Mouse (Mus musculus) lung, postnatal 10 days (tissue): Measurements from ENCODE around the gene Rtl4.

ENCODE experiments used
- DNase-seq: peaks from one replicate; pipeline ENCODE4 v3.0.0; 2021

Gene Rtl4

DNA sequence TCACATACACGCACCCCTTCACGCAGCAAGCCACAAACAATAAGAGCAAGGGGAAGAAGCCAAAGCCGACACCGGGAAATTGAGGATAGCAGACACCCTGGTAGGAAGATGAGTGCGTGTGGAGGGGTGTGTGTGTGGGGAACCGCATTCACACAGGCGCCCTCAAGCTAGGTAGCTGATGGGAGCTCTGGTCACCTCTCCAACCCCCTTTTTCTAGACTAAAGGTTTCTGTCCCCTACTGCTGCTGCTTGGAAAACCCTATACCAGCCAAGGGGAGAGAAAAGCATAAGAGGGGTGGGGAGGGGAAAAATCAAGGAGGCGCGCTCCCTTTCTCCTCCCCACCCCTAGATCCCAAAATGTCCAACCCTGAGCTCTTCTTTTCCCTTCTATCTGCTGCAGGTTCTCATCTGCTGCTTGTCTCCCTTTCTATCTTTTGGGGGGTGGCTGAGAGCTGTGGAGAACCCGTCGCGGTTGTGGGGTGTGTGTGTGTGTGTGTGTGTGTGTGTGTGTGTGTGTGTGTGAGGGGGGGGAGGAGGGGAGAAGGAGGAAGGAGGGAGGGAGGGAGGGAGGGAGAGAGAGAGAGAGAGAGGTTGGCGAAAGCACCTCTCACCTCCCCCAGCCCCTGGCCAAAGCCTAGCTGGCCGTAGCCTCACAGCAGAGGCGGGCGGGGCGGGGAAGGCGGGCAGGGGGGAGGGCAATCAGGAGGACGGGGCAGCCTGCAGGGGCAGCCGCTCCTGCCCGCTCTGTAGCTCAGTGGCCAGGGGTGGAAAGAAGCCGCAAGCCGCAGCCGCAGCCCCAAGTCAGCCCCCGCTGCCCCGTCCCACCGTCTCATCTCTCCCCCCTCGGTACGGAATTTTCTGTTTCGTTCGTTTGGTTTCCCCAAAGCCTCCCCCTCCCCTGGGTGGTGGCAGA is at the start of gene Rtl4:
Rtl4 (plus strand) TSS at position 701 of the 912 bp plus-strand sequence.
- no peak for DNase-seq

DNA sequence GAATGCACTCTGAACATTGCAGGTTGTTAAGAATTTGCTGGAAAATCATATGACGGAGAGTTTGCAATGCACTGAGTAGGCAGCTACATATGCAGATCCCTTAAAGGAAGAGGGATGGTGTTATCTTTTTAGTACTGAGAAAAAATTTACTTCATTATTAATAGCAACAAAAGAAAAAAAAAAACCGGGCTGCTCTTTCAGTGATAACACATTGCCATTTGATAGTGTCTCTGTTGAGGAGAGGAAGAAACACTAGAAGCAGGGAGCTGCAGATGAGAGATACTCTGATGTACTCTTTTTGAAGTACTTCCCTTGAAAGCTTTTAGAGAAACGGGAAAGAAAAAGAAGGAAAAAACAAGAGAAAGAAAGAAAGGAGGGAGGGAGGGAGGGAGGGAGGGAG is 44.0 kb upstream of the Rtl4 start:
- no peak for DNase-seq

- no peak for DNase-seq
These were observed 43.3 kb upstream of the Rtl4 start for GRCm38 (mm10) chrX:144645394-144645793.

DNA sequence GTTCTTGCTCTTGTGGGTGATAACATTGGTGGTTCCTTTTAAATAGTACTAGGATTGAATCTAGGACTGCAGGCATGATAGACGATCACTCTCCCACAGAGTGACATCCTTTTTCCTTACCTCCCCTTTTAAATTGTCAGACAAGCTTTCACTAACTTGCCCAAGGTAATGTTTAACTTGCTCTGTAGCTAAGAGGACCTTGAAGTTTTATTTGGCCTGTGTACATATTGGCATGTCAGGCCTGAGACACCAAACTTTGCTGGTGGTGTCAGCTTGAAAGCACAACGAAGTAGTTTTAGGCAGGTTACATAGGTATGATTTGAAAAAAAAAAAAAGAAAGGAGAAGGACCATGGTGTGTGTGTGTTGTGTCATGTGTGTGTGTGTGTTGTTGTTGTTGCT is 36.5 kb upstream of the Rtl4 start:
- no peak for DNase-seq

- DNase-seq: no peak
These were observed 965 bp upstream of the Rtl4 start for GRCm38 (mm10) chrX:144687742-144688141.

DNA sequence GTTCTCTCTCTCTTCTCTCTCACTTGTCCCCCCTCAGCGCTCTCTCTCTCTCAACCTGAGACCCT is 733 bp upstream of the Rtl4 start, which contains the start of gene Trpc5:
Trpc5 (minus strand) TSS at position 39 of the 65 bp plus-strand sequence.
- DNase-seq: no peak

GRCm38 (mm10) chrX:144689119-144689858 is 582 bp downstream of the Rtl4 start:
- DNase-seq: no peak

- DNase-seq: no peak
These were observed 1.1 kb downstream of the Rtl4 start for GRCm38 (mm10) chrX:144689859-144690181.

GRCm38 (mm10) chrX:144716330-144716729 is 27.6 kb downstream of the Rtl4 start:
- DNase-seq: no peak

DNA sequence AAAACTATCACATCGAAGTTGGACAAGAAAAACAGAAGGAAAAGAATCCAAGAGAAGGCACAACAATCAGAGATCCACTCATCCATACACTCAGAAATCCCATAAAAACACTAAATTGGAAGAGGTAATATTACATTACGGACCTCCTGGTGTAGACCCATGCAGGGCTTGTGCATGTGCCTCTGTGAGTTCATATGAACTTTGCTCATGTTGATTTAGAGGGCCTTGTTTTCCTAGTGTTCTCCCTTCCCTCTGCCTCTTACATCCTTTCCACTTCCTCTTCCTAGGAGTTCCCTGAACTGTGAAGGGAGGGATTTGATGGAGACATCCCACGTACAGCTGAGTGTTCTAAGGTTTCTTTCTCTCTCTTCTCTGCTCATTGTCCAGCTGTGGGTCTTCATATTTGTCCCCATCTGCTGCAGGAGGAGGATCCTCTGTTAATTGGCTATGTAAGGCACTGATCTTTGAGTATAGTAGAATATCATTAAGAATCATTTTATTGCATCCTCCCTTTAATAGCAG is 58.9 kb downstream of the Rtl4 start:
- DNase-seq: no peak

DNA sequence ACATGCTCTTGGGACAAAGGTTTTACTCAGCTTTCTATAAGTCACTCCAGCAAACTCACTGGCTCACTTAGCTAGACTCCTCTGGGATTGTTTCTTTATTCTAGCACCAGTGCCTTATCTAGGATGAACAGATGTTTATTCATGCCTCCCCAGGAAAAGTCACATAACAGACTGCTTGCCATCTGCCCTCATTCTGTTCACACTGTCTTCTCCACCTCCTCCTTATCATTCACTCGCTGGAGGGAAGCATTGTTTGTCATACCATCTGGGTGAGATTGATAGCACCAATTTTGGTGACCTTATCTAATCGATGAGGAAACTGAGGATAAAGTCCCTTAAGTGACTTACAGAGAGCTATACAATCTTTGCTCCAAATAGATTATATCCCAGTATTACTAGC is 298.3 kb downstream of the Rtl4 start:
- no peak for DNase-seq

DNA sequence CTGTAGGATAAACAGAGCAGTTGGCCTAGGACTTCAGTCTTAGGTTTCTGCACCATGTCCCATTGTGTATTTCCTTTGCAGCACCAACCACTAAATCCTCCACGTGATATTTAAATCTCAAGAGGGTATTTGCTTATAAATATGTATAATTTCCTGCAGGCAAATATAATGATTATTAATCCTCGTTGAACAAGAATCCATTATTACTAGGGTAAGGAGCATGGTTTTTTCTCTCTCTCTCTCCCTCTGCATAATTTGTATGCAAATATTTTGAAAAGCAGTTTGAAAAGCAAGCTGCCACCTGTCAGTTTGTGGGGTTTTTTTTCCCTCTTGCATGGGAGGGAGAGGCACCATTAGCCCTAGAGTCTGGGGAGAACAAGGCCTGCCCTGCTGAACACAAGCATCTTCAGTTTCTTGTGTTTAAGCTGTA is 376.8 kb downstream of the Rtl4 start:
- no peak for DNase-seq

- no peak for DNase-seq
These were observed 401.1 kb downstream of the Rtl4 start for GRCm38 (mm10) chrX:145089802-145090201.

GRCm38 (mm10) chrX:145090360-145090759 is 401.7 kb downstream of the Rtl4 start:
- DNase-seq: no peak

DNA sequence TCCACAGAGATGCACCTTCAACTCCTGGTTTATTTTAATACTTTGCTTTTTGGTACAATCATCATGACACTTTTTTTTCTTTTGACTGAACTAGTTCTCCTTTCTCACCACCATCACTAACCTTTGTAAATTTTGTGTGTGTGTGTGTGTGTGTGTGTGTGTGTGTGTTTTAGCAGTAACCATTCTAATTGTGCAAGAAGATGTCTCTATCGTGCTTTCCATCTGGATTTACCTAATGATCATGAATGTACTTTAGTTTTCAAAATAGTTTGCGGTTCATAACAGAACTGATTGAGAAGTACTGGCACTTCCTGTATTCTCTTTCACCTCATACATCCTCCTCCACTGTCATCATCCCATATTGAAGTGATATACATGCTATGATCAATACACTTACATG is 402.3 kb downstream of the Rtl4 start:
- DNase-seq: no peak
